Mouse (Mus musculus): Measurements from ENCODE around the gene Tgtp2. TPM values are rescaled to one million over a fixed set of nuclear protein-coding genes. Genes with fewer than 3 reads are reported as not detected.
A peak's percentile ranks its signal among the peaks of the same experiment; 100 is the strongest.
"Not testable (repeated sequence)": the region's sequence is repeated elsewhere in the genome, so short reads cannot be mapped to it uniquely, and the experiment has no call there.

Tgtp2 gene
- polyA plus RNA-seq, 1 experiment, result 19.9 TPM

- peak within 1 kb of the TSS; percentile 100 for H3K27ac ChIP-seq (replicated peaks; ENCODE audit: low read depth, low read length)
- H3K4me1 ChIP-seq (ENCODE audit: control insufficient read depth, insufficient read depth, insufficient read length, low read length), result peaks cover 10% of the 10 kb centered on the region
- peak within 1 kb of the TSS; percentile 19; the same call in 1 of the 2 replicates for H3K4me3 ChIP-seq (ENCODE audit: insufficient read depth, low read depth, low read length)
Observed at GRCm38 (mm10) chr11:49076001-49076757, 12.2 kb upstream of the Tgtp2 start, which contains the start of gene Ifi47. Ifi47 (plus strand) TSS chr11:49076587.

- H3K4me3 ChIP-seq (ENCODE audit: insufficient read depth, low read depth, low read length), result no peak overlapping the region
- no peaks in the 10 kb centered on the region for H3K4me1 ChIP-seq (ENCODE audit: control insufficient read depth, insufficient read depth, insufficient read length, low read length)
- H3K27ac ChIP-seq (replicated peaks; ENCODE audit: low read depth, low read length), result no peak overlapping the region
Observed at GRCm38 (mm10) chr11:49068358-49068757, 4.4 kb upstream of the Tgtp2 start.

- Histone ChIP-seq H3K27ac (replicated peaks; ENCODE audit: low read depth, low read length) (peak overlapping the region; percentile 24), H3K4me3 (ENCODE audit: insufficient read depth, low read depth, low read length) (peak overlapping the region; percentile 56)
- H3K4me1 ChIP-seq (ENCODE audit: control insufficient read depth, insufficient read depth, insufficient read length, low read length), result not testable (repeated sequence)
Observed at GRCm38 (mm10) chr11:49061865-49062264, 2.1 kb downstream of the Tgtp2 start.

- not testable (repeated sequence) for H3K4me1 ChIP-seq (ENCODE audit: control insufficient read depth, insufficient read depth, insufficient read length, low read length); H3K27ac ChIP-seq (replicated peaks; ENCODE audit: low read depth, low read length); H3K4me3 ChIP-seq (ENCODE audit: insufficient read depth, low read depth, low read length)
Observed at GRCm38 (mm10) chr11:49060061-49060460, 3.9 kb downstream of the Tgtp2 start.

- not testable (repeated sequence) for H3K4me3 ChIP-seq (ENCODE audit: insufficient read depth, low read depth, low read length); H3K27ac ChIP-seq (replicated peaks; ENCODE audit: low read depth, low read length); H3K4me1 ChIP-seq (ENCODE audit: control insufficient read depth, insufficient read depth, insufficient read length, low read length)
Observed at GRCm38 (mm10) chr11:49051894-49052293, 12.1 kb downstream of the Tgtp2 start.

- H3K27ac ChIP-seq (replicated peaks; ENCODE audit: low read depth, low read length), result peak within 1 kb of the TSS; percentile 83
- H3K4me3 ChIP-seq (ENCODE audit: insufficient read depth, low read depth, low read length); H3K4me1 ChIP-seq (ENCODE audit: control insufficient read depth, insufficient read depth, insufficient read length, low read length): not testable (repeated sequence)
Observed at GRCm38 (mm10) chr11:49051093-49051891, 12.7 kb downstream of the Tgtp2 start, which contains the start of gene 9930111J21Rik2. 9930111J21Rik2 (minus strand) TSS chr11:49051242.

GRCm38 (mm10) chr11:49050064-49050463 is 13.9 kb downstream of the Tgtp2 start:
- H3K27ac ChIP-seq (replicated peaks; ENCODE audit: low read depth, low read length); H3K4me3 ChIP-seq (ENCODE audit: insufficient read depth, low read depth, low read length); H3K4me1 ChIP-seq (ENCODE audit: control insufficient read depth, insufficient read depth, insufficient read length, low read length): not testable (repeated sequence)

GRCm38 (mm10) chr11:49012074-49012473 is 51.9 kb downstream of the Tgtp2 start:
- not testable (repeated sequence) for H3K4me1 ChIP-seq (ENCODE audit: control insufficient read depth, insufficient read depth, insufficient read length, low read length); H3K27ac ChIP-seq (replicated peaks; ENCODE audit: low read depth, low read length); H3K4me3 ChIP-seq (ENCODE audit: insufficient read depth, low read depth, low read length)

Other genes with a start within 250 kb of the Tgtp2 start
- gene Trim41, start 246.9 kb downstream of the Tgtp2 start, polyA plus RNA-seq (2012; ENCODE audit: insufficient read depth, insufficient read length, missing spikeins), result 14.0 and 15.5 TPM in 2 replicates
- 1.4 and 1.5 TPM in 2 replicates for gene Trim7, start 238.1 kb downstream of the Tgtp2 start, polyA plus RNA-seq (2012; ENCODE audit: insufficient read depth, insufficient read length, missing spikeins)
- gene Gm12184, start 237.6 kb downstream of the Tgtp2 start, polyA plus RNA-seq (2012; ENCODE audit: insufficient read depth, insufficient read length, missing spikeins), result 14.6 and 26.0 TPM in 2 replicates
- gene Irgm1, start 192.5 kb downstream of the Tgtp2 start, polyA plus RNA-seq (2012; ENCODE audit: insufficient read depth, insufficient read length, missing spikeins), result 9.2 and 11.6 TPM in 2 replicates
- not detected in 2 replicates for gene Gm5431, start 162.0 kb downstream of the Tgtp2 start, polyA plus RNA-seq (2012; ENCODE audit: insufficient read depth, insufficient read length, missing spikeins)
- 4.5 and 23.2 TPM in 2 replicates for gene Psme2b, start 118.0 kb downstream of the Tgtp2 start, polyA plus RNA-seq (2012; ENCODE audit: insufficient read depth, insufficient read length, missing spikeins)
- gene Olfr56, start 85.3 kb downstream of the Tgtp2 start, polyA plus RNA-seq (2012; ENCODE audit: insufficient read depth, insufficient read length, missing spikeins), result not detected in 2 replicates
- 1.2 TPM in 1 of 2 replicates, not detected in the other for gene 9930111J21Rik1, start 84.8 kb downstream of the Tgtp2 start, polyA plus RNA-seq (2012; ENCODE audit: insufficient read depth, insufficient read length, missing spikeins)
- gene Gm12185, start 72.0 kb downstream of the Tgtp2 start, polyA plus RNA-seq (2012; ENCODE audit: insufficient read depth, insufficient read length, missing spikeins), result not detected in 2 replicates
- 7.6 and 16.9 TPM in 2 replicates for gene Tgtp1, start 70.0 kb downstream of the Tgtp2 start, polyA plus RNA-seq (2012; ENCODE audit: insufficient read depth, insufficient read length, missing spikeins)
- gene 9930111J21Rik2, start 13.0 kb downstream of the Tgtp2 start, polyA plus RNA-seq (2012; ENCODE audit: insufficient read depth, insufficient read length, missing spikeins), result 1.8 and 4.0 TPM in 2 replicates
- gene Ifi47, start 12.4 kb upstream of the Tgtp2 start, polyA plus RNA-seq (2012; ENCODE audit: insufficient read depth, insufficient read length, missing spikeins), result 2.9 and 4.6 TPM in 2 replicates
- gene Olfr1396, start 50.7 kb upstream of the Tgtp2 start, polyA plus RNA-seq (2012; ENCODE audit: insufficient read depth, insufficient read length, missing spikeins), result 0.38 TPM in 1 of 2 replicates, not detected in the other
- gene Olfr1395, start 78.1 kb upstream of the Tgtp2 start, polyA plus RNA-seq (2012; ENCODE audit: insufficient read depth, insufficient read length, missing spikeins), result not detected in 2 replicates
- gene Olfr1394, start 90.2 kb upstream of the Tgtp2 start, polyA plus RNA-seq (2012; ENCODE audit: insufficient read depth, insufficient read length, missing spikeins), result not detected in 2 replicates
- gene Btnl9, start 123.0 kb upstream of the Tgtp2 start, polyA plus RNA-seq (2012; ENCODE audit: insufficient read depth, insufficient read length, missing spikeins), result 12.3 and 23.2 TPM in 2 replicates
- 10.4 and 14.4 TPM in 2 replicates for gene Zfp62, start 139.1 kb upstream of the Tgtp2 start, polyA plus RNA-seq (2012; ENCODE audit: insufficient read depth, insufficient read length, missing spikeins)
- 19.3 and 30.6 TPM in 2 replicates for gene Mgat1, start 180.0 kb upstream of the Tgtp2 start, polyA plus RNA-seq (2012; ENCODE audit: insufficient read depth, insufficient read length, missing spikeins)
- gene Olfr1393, start 214.1 kb upstream of the Tgtp2 start, polyA plus RNA-seq (2012; ENCODE audit: insufficient read depth, insufficient read length, missing spikeins), result not detected in 2 replicates
- not detected in 2 replicates for gene Olfr1392, start 221.1 kb upstream of the Tgtp2 start, polyA plus RNA-seq (2012; ENCODE audit: insufficient read depth, insufficient read length, missing spikeins)
- gene Olfr10, start 240.5 kb upstream of the Tgtp2 start, polyA plus RNA-seq (2012; ENCODE audit: insufficient read depth, insufficient read length, missing spikeins), result not detected in 2 replicates

All from brown adipose tissue, adult 24 weeks (tissue).